Mouse (Mus musculus) ES-E14 (cell line): Measurements from ENCODE around the gene Slc4a1. TPM values are rescaled to one million over a fixed set of nuclear protein-coding genes. Genes with fewer than 3 reads are reported as not detected.

ENCODE experiments used
- DNase-seq: peaks from one replicate; pipeline ENCODE4 v3.0.0-alpha.2; 2013; ENCODE audit warnings: low read depth, low spot score
- H3K27ac ChIP-seq: 2 replicates; pipeline ENCODE4 v1.5.1; 2012; ENCODE audit warnings: low read depth, mild to moderate bottlenecking, low read length, moderate library complexity, mixed read lengths; ENCODE audit not compliant: poor library complexity, insufficient read depth, severe bottlenecking
- H3K36me3 ChIP-seq: 2 replicates; pipeline ENCODE4 v1.6.1; 2012; ENCODE audit warnings: mild to moderate bottlenecking, low read length, moderate library complexity, mixed read lengths; ENCODE audit not compliant: control insufficient read depth, poor library complexity, insufficient read depth, severe bottlenecking
- H3K4me1 ChIP-seq, 2 experiments: fragments of 150-350 bp in 1 of 2; sonication (generic) in 1 of 2; 2 replicates each; pipeline ENCODE4 v1.6.1; 2012; ENCODE audit warnings: low read length in 2 of 2, mild to moderate bottlenecking in 1 of 2, mixed read lengths in 1 of 2; ENCODE audit not compliant: control insufficient read depth in 2 of 2, insufficient read depth in 2 of 2, poor library complexity in 1 of 2
- H3K4me3 ChIP-seq, 2 experiments: fragments of 150-350 bp in 1 of 2; sonication (generic) in 1 of 2; 2 replicates each; pipeline ENCODE4 v1.5.1; 2012; ENCODE audit warnings: low read length in 2 of 2, low read depth in 1 of 2, mild to moderate bottlenecking in 1 of 2, mixed read lengths in 1 of 2; ENCODE audit not compliant: insufficient read depth in 1 of 2, poor library complexity in 1 of 2, severe bottlenecking in 1 of 2
- H3K9ac ChIP-seq: 2 replicates; pipeline ENCODE4 v1.6.1; 2012; ENCODE audit warnings: low read depth, mild to moderate bottlenecking, low read length, mixed read lengths; ENCODE audit not compliant: poor library complexity, insufficient read depth, severe bottlenecking
- H3K9me3 ChIP-seq: fragments of 150-350 bp; sonication (generic); 2 replicates; pipeline ENCODE4 v1.6.1; 2012; ENCODE audit warnings: low read depth, mild to moderate bottlenecking, low read length; ENCODE audit not compliant: control insufficient read depth, insufficient read depth
- CHD2 ChIP-seq: IDR thresholded peaks from 2 replicates; pipeline ENCODE4 v1.6.1; 2014; ENCODE audit warnings: mild to moderate bottlenecking, low read depth, low read length, inconsistent platforms
- HCFC1 ChIP-seq: IDR thresholded peaks from 2 replicates; pipeline ENCODE4 v1.6.1; 2012; ENCODE audit warnings: low read length, inconsistent platforms, borderline replicate concordance; ENCODE audit not compliant: insufficient read depth
- MAFK ChIP-seq: IDR thresholded peaks from 2 replicates; pipeline ENCODE4 v1.6.1; 2014; ENCODE audit warnings: mild to moderate bottlenecking, low read depth, low read length, inconsistent platforms; ENCODE audit not compliant: insufficient read depth
- ZC3H11A ChIP-seq: IDR thresholded peaks from 2 replicates; pipeline ENCODE4 v1.6.1; 2012; ENCODE audit warnings: low read depth, mild to moderate bottlenecking, inconsistent platforms, low read length, borderline replicate concordance
- ZNF384 ChIP-seq: IDR thresholded peaks from 2 replicates; pipeline ENCODE4 v1.6.1; 2012; ENCODE audit warnings: low read depth, low read length, inconsistent platforms
- in situ Hi-C, 2 experiments: fragments of 600-800 bp; cut with MboI; formaldehyde crosslinking; loops; one replicate each; pipeline ENCODE4 v1.15.1; 2025; ENCODE audit warnings: low sequenced_read_pairs in 2 of 2, inconsistent platforms in 1 of 2; ENCODE audit not compliant: unreplicated experiment in 2 of 2
- total RNA-seq: library from RNA; depleted of rRNA; stranded (reverse); fragments of 300-350 nt; gene quantifications from 2 replicates; pipeline ENCODE4 v1.2.3, GENCODE M21; 2012

Slc4a1 gene
- total RNA-seq, 1 experiment: 0.18 TPM

GRCm38 (mm10) chr11:102319941-102320685 lies 45.9 kb downstream of the Slc4a1 start:
- Histone ChIP-seq H3K4me3 (peak overlapping the region; percentile 76 to 91), H3K9me3 (no peaks in the 10 kb centered on the region), H3K27ac (peak overlapping the region; percentile 97; the same call in 1 of the 2 replicates), H3K36me3 (peaks cover 6% of the 10 kb centered on the region), H3K9ac (peak overlapping the region; percentile 99), H3K4me1 (peaks cover 1 to 15% of the 10 kb centered on the region in 2 experiments; a peak in 3 of 4 replicates)
- no peak for DNase-seq
- TF ChIP-seq ZC3H11A (no peak), ZNF384 (peak; percentile 82; the same call in 1 of the 2 replicates), HCFC1 (no peak), CHD2 (no peak), MAFK (no peak)
- in situ Hi-C loops: loop anchor here in 1 of 2 experiments (10.0 kb wide), 1 partner anchor 115 kb away; the partner anchor contains the start of gene Grn

DNA sequence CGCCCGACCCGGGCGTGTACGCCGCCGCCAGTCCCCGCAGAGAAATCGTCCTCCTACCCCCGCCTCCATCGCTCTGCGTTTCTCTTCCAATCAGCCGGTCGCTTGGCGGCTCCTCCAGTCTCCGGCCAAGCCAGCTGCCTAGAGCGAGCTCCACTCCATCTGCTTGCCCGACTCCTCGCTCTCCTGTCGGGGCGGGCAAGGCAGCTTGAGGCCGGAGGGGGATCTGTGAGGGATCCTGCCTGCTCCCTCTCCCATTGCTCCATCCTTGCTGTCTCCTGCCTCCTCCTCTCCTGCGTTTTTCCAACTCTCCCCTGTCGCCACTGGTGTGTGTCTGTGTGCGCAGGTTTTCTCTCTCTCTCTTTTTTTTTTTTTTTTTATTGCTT lies 46.6 kb downstream of the Slc4a1 start, which contains the start of gene Ubtf:
TSS of gene Ubtf (minus strand) at position 333 of the 383 bp plus-strand sequence.
- Histone ChIP-seq H3K4me1 (peaks cover 1 to 19% of the 10 kb centered on the region in 2 experiments; a peak in 3 of 4 replicates), H3K9ac (peak within 1 kb of the TSS; percentile 99), H3K9me3 (no peaks in the 10 kb centered on the region), H3K4me3 (peak within 1 kb of the TSS; percentile 76 to 91), H3K36me3 (peaks cover 11% of the 10 kb centered on the region), H3K27ac (peak within 1 kb of the TSS; percentile 97)
- DNase-seq: no peak
- TF ChIP-seq ZC3H11A: no peak
- no peak for TF ChIP-seq HCFC1
- no peak for TF ChIP-seq ZNF384
- TF ChIP-seq CHD2: no peak
- no peak for TF ChIP-seq MAFK
- in situ Hi-C loops: no loop called here

GRCm38 (mm10) chr11:102318576-102319409 lies 47.2 kb downstream of the Slc4a1 start:
- H3K9ac ChIP-seq: peak overlapping the region; percentile 99
- H3K4me3 ChIP-seq: peak overlapping the region; percentile 76 to 91
- in situ Hi-C loops: no loop called here
- peaks cover 17% of the 10 kb centered on the region for H3K36me3 ChIP-seq
- DNase-seq: no peak
- TF ChIP-seq ZNF384: peak; percentile 86
- TF ChIP-seq HCFC1: no peak
- TF ChIP-seq CHD2: no peak
- no peaks in the 10 kb centered on the region for H3K9me3 ChIP-seq
- H3K27ac ChIP-seq: peak overlapping the region; percentile 97
- H3K4me1 ChIP-seq: peaks cover 1 to 22% of the 10 kb centered on the region in 2 experiments; a peak in 3 of 4 replicates

- no peak for DNase-seq
- H3K4me1 ChIP-seq: peaks cover 1 to 22% of the 10 kb centered on the region in 2 experiments; a peak in 2 of 4 replicates
- peak overlapping the region; percentile 76 to 91 for H3K4me3 ChIP-seq
- peaks cover 25% of the 10 kb centered on the region for H3K36me3 ChIP-seq
- in situ Hi-C loops: no loop called here
- no peak for TF ChIP-seq ZNF384
- TF ChIP-seq HCFC1: no peak
- TF ChIP-seq CHD2: no peak
- TF ChIP-seq ZC3H11A: 0 out of 2 replicates have a peak, but pooled peaks have one; percentile 9
- TF ChIP-seq MAFK: no peak
- H3K9ac ChIP-seq: peak overlapping the region; percentile 99
- H3K9me3 ChIP-seq: no peaks in the 10 kb centered on the region
- peak overlapping the region; percentile 97 for H3K27ac ChIP-seq
These were observed 48.0 kb downstream of the Slc4a1 start for GRCm38 (mm10) chr11:102317901-102318575.
